Mouse (Mus musculus): ENCODE results near the gene Chrnb4. TPM values are rescaled to one million over a fixed set of nuclear protein-coding genes. Genes with fewer than 3 reads are reported as not detected.

Chrnb4 gene
- total RNA-seq (2021) = under 1 TPM in 1 of 2 experiments, not detected in 1; 0.08 TPM
- long read RNA-seq, experiment 1 = 0 reads
- long read RNA-seq, experiment 2 = 0 reads

GRCm38 (mm10) chr9:55048211-55048880 lies at the start of gene Chrnb4:
TSS of gene Chrnb4 (minus strand) at chr9:55048779.
- no peak for DNase-seq
- intact Hi-C loops (cut with DNase I) = loop anchor here (5.0 kb wide), 1 partner anchor 64 kb away; no protein-coding TSS in a partner anchor

GRCm38 (mm10) chr9:55096870-55097269 lies 48.3 kb upstream of the Chrnb4 start:
- DNase-seq = no peak
- intact Hi-C loops (cut with DNase I) = no loop called here

GRCm38 (mm10) chr9:55096033-55096432 lies 47.5 kb upstream of the Chrnb4 start:
- intact Hi-C loops (cut with DNase I) = no loop called here
- no peak for DNase-seq

GRCm38 (mm10) chr9:55090141-55090540 lies 41.6 kb upstream of the Chrnb4 start:
- no peak for DNase-seq
- intact Hi-C loops (cut with DNase I) = no loop called here

GRCm38 (mm10) chr9:55089226-55089625 lies 40.6 kb upstream of the Chrnb4 start:
- DNase-seq = no peak
- intact Hi-C loops (cut with DNase I) = no loop called here

- DNase-seq = no peak
- intact Hi-C loops (cut with DNase I) = no loop called here
These were observed 34.8 kb upstream of the Chrnb4 start for GRCm38 (mm10) chr9:55083154-55083913.

- intact Hi-C loops (cut with DNase I) = no loop called here
- DNase-seq = no peak
These were observed 19.3 kb upstream of the Chrnb4 start for GRCm38 (mm10) chr9:55067965-55068265.

- intact Hi-C loops (cut with DNase I) = no loop called here
- DNase-seq = no peak
These were observed 18.8 kb upstream of the Chrnb4 start for GRCm38 (mm10) chr9:55067260-55067964.

GRCm38 (mm10) chr9:55065241-55065640 lies 16.7 kb upstream of the Chrnb4 start:
- intact Hi-C loops (cut with DNase I) = no loop called here
- DNase-seq = no peak

- DNase-seq = no peak
- intact Hi-C loops (cut with DNase I) = no loop called here
These were observed 9.5 kb upstream of the Chrnb4 start for GRCm38 (mm10) chr9:55058067-55058466.

GRCm38 (mm10) chr9:55055386-55055930 lies 6.9 kb upstream of the Chrnb4 start:
- DNase-seq = no peak
- intact Hi-C loops (cut with DNase I) = no loop called here

- intact Hi-C loops (cut with DNase I) = loop anchor here (5.0 kb wide), 1 partner anchor 66 kb away; no protein-coding TSS in a partner anchor
- DNase-seq = no peak
These were observed 1.8 kb downstream of the Chrnb4 start for GRCm38 (mm10) chr9:55046764-55047163.

GRCm38 (mm10) chr9:55045001-55045400 lies 3.6 kb downstream of the Chrnb4 start:
- no peak for DNase-seq
- intact Hi-C loops (cut with DNase I) = loop anchor here (5.0 kb wide), 1 partner anchor 67 kb away; no protein-coding TSS in a partner anchor

- no peak for DNase-seq
- intact Hi-C loops (cut with DNase I) = no loop called here
These were observed 4.9 kb downstream of the Chrnb4 start for GRCm38 (mm10) chr9:55043688-55044087.

- intact Hi-C loops (cut with DNase I) = no loop called here
- DNase-seq = no peak
These were observed 7.2 kb downstream of the Chrnb4 start for GRCm38 (mm10) chr9:55041389-55041788.

GRCm38 (mm10) chr9:55039983-55040382 lies 8.6 kb downstream of the Chrnb4 start:
- intact Hi-C loops (cut with DNase I) = no loop called here
- DNase-seq = no peak

- intact Hi-C loops (cut with DNase I) = no loop called here
- DNase-seq = no peak
These were observed 9.6 kb downstream of the Chrnb4 start for GRCm38 (mm10) chr9:55038948-55039347.

- DNase-seq = no peak
- intact Hi-C loops (cut with DNase I) = no loop called here
These were observed 17.0 kb downstream of the Chrnb4 start for GRCm38 (mm10) chr9:55031435-55032167.

- DNase-seq = no peak
- intact Hi-C loops (cut with DNase I) = no loop called here
These were observed 22.3 kb downstream of the Chrnb4 start, which contains the start of gene Chrna3 for GRCm38 (mm10) chr9:55026275-55026663. TSS of gene Chrna3 (minus strand) at chr9:55026562.

- no peak for DNase-seq
- intact Hi-C loops (cut with DNase I) = no loop called here
These were observed 22.9 kb downstream of the Chrnb4 start for GRCm38 (mm10) chr9:55025534-55026274.

All from gastrocnemius, postnatal 36 days (tissue).